Mouse (Mus musculus) spleen, postnatal 4 days (tissue): ENCODE results near the gene Mchr1.
A peak's percentile ranks its signal among the peaks of the same experiment; 100 is the strongest.
"Not testable (repeated sequence)": the region's sequence is repeated elsewhere in the genome, so short reads cannot be mapped to it uniquely, and the experiment has no call there.

Source experiments
- DNase-seq, 2 experiments: peaks; one replicate each; pipeline ENCODE4 v3.0.0; 2022; ENCODE audit warnings: low spot score in 2 of 2

Mchr1 gene

GRCm38 (mm10) chr15:81235086-81235920 is at the start of gene Mchr1:
Mchr1 (plus strand) TSS chr15:81235499.
- no peak for DNase-seq

GRCm38 (mm10) chr15:81189061-81189460 is 46.2 kb upstream of the Mchr1 start:
- DNase-seq = no peak

GRCm38 (mm10) chr15:81190011-81190629 is 45.2 kb upstream of the Mchr1 start:
- DNase-seq = peak in 1 of 2 experiments; percentile 22

GRCm38 (mm10) chr15:81190630-81191178 is 44.6 kb upstream of the Mchr1 start, which contains the start of gene Mrtfa:
Mrtfa (minus strand) TSS chr15:81190757.
- DNase-seq = peak; percentile 96 to 97

- DNase-seq = no peak
These were observed 44.0 kb upstream of the Mchr1 start for GRCm38 (mm10) chr15:81191303-81191702.

GRCm38 (mm10) chr15:81192316-81192715 is 43.0 kb upstream of the Mchr1 start:
- DNase-seq = no peak

- DNase-seq = no peak
These were observed 42.4 kb upstream of the Mchr1 start for GRCm38 (mm10) chr15:81192858-81193257.

GRCm38 (mm10) chr15:81194791-81195190 is 40.5 kb upstream of the Mchr1 start:
- DNase-seq = no peak

- DNase-seq = no peak
These were observed 39.9 kb upstream of the Mchr1 start for GRCm38 (mm10) chr15:81195447-81195846.

GRCm38 (mm10) chr15:81197197-81197596 is 38.1 kb upstream of the Mchr1 start:
- DNase-seq = no peak

- no peak for DNase-seq
These were observed 36.9 kb upstream of the Mchr1 start for GRCm38 (mm10) chr15:81198447-81198846.

GRCm38 (mm10) chr15:81199372-81199959 is 35.8 kb upstream of the Mchr1 start:
- DNase-seq = peak; percentile 67 to 88

GRCm38 (mm10) chr15:81202462-81202861 is 32.8 kb upstream of the Mchr1 start:
- no peak for DNase-seq

- DNase-seq = peak in 1 of 2 experiments; percentile 62
These were observed 24.8 kb upstream of the Mchr1 start for GRCm38 (mm10) chr15:81210496-81210895.

GRCm38 (mm10) chr15:81212976-81213375 is 22.3 kb upstream of the Mchr1 start:
- DNase-seq = no peak

- DNase-seq = no peak
These were observed 18.2 kb upstream of the Mchr1 start for GRCm38 (mm10) chr15:81216906-81217653.

- DNase-seq = no peak
These were observed 16.2 kb upstream of the Mchr1 start for GRCm38 (mm10) chr15:81219054-81219453.

GRCm38 (mm10) chr15:81220051-81220450 is 15.2 kb upstream of the Mchr1 start:
- not testable (repeated sequence) for DNase-seq

- no peak for DNase-seq
These were observed 13.9 kb upstream of the Mchr1 start for GRCm38 (mm10) chr15:81221446-81221845.

GRCm38 (mm10) chr15:81225016-81225415 is 10.3 kb upstream of the Mchr1 start:
- no peak for DNase-seq

GRCm38 (mm10) chr15:81225732-81226131 is 9.6 kb upstream of the Mchr1 start:
- DNase-seq = no peak

- DNase-seq = no peak
These were observed 8.5 kb upstream of the Mchr1 start for GRCm38 (mm10) chr15:81226796-81227195.
